Mouse (Mus musculus) 416B (cell line): ENCODE measurements around the gene Gm15128.
"Not testable (repeated sequence)": the region's sequence is repeated elsewhere in the genome, so short reads cannot be mapped to it uniquely, and the experiment has no call there.

Experiments
- DNase-seq: peaks from one replicate; pipeline ENCODE4 v3.0.0; 2011; ENCODE audit warnings: low read depth

Gm15128 gene

DNA sequence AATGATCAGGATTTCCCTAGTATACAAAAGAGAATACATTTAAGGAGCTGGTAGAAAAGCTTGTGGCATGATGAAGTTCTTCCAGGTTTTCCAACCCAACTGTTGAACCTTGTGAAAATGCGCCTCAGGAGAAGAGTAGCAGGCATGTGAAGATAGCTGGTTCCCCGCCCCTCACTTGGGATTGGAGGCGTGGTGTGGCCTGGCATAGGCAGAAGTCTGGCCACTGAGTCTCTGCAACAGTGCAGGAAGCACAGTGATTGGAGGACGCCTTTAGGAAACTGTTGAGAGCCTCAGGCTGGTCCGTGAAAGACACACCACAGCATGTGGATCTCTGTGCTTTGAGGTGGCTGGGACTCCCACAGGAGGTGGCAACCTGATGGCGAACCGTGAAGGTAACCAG is at the start of gene Gm15128:
TSS of gene Gm15128 (plus strand) at position 301 of the 400 bp plus-strand sequence.
- not testable (repeated sequence) for DNase-seq
